Mouse (Mus musculus) liver, postnatal 0 days (tissue): ENCODE data around the gene Wdr95.

Source experiments
- CTCF ChIP-seq: sonication (generic); IDR thresholded peaks from 2 replicates; pipeline ENCODE4 v1.5.1; 2016; ENCODE audit warnings: antibody characterized with exemption, low read depth
- EP300 ChIP-seq: IDR thresholded peaks from 2 replicates; pipeline ENCODE4 v1.6.1; 2016; ENCODE audit warnings: antibody characterized with exemption, low read depth, mild to moderate bottlenecking

GRCm38 (mm10) chr5:149525055-149525785 is 3.3 kb upstream of the Wdr95 start:
- TF ChIP-seq EP300 (no peak), CTCF (peak; percentile 50)
